9 mouse cellular contexts compared by ENCODE assay signal in the genomic region with DNA sequence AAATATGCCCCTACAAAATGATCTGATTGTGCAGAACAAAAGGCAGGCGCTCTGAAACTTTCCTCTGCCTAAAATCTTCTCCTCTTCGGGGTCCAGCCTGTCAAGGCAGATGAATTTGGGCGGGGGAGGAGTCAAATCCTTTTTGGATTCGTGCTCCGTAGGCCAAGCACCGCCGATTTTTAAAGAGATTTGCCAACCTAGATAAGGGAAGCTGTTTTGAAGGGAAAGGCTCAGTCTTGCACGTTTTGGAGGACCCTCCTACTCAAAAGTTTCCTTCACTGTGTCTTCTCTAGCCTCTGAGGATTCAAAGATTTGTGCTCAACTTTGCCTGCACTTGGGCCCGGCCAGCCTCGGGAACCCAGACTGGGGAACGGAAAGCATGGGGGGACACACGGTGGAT. TPM values are rescaled to one million over a fixed set of nuclear protein-coding genes. Genes with fewer than 3 reads are reported as not detected.
DNase-seq lines count a peak whose midpoint lies in the region; ATAC-seq and TF ChIP-seq lines count a peak whose summit lies in the region.
"Had no signal": no experiment of that assay in that cellular context is flagged by ENCODE, and none has a peak within 500 bp of the region (broad histone marks: within the 10 kb centered on the region; RNA-seq: fewer than 3 reads in every experiment).

No protein-coding gene starts in this region.

- DNase-seq in liver, embryonic 14.5 days (ENCODE audit: low read depth in 3 of 3, low spot score in 3 of 3): no peak
- no peak for DNase-seq in left cerebral cortex, adult 11 months (ENCODE audit: low spot score)
- no peak for DNase-seq in adrenal gland, postnatal 36 days
- DNase-seq in left cerebral cortex, postnatal 10 days (ENCODE audit: extremely low spot score in 1 of 2, low spot score in 2 of 2): no peak
- DNase-seq: cerebellum, adult 9-10 months had no signal

- no peak overlapping the region for H3K9ac ChIP-seq in forebrain, embryonic 16.5 days (replicated peaks; ENCODE audit: low read depth, low read length)
- H3K9ac ChIP-seq in liver, embryonic 14.5 days (replicated peaks): no peak overlapping the region; the same call in 1 of the 2 replicates

- H3K27ac ChIP-seq in forebrain, embryonic 16.5 days (ENCODE audit: low read length): no peak overlapping the region
- no peak overlapping the region for H3K27ac ChIP-seq in liver, embryonic 14.5 days

- TF ChIP-seq CTCF in E14TG2a.4 (conservative IDR thresholded peaks at IDR 0.05; ENCODE audit: low read length): no peak
- no peak for TF ChIP-seq CTCF in liver, embryonic 14.5 days (IDR thresholded peaks at IDR 0.05; ENCODE audit: low read depth)

- intact Hi-C loops in left cerebral cortex, postnatal 10 days (cut with DNase I): loop anchor here (10.0 kb wide), 1 partner anchor 158 kb away; no protein-coding TSS in a partner anchor

- ATAC-seq in erythroblast, adult 5-6 weeks (replicated peaks; ENCODE audit: low FRiP score, poor library complexity, severe bottlenecking): no peak
- no peak for ATAC-seq in forebrain, embryonic 16.5 days
- ATAC-seq in liver, embryonic 14.5 days (ENCODE audit: insufficient read depth): no peak

- peak overlapping the region; percentile 55 for H3K4me2 ChIP-seq in forebrain, embryonic 16.5 days (ENCODE audit: low read length)
- peak overlapping the region; percentile 15; the same call in 1 of the 2 replicates for H3K4me2 ChIP-seq in liver, embryonic 14.5 days (ENCODE audit: low read depth)

- peaks cover 4% of the 10 kb centered on the region for H3K4me1 ChIP-seq in erythroblast, embryonic 14.5 days (ENCODE audit: control insufficient read depth)
- H3K4me1 ChIP-seq in E14TG2a.4 (replicated peaks; ENCODE audit: low read depth, low read length): peaks cover 17% of the 10 kb centered on the region
- H3K4me1 ChIP-seq in forebrain, embryonic 16.5 days (replicated peaks; ENCODE audit: control insufficient read depth, insufficient read depth, low read length): peaks cover 16% of the 10 kb centered on the region
- H3K4me1 ChIP-seq in liver, embryonic 14.5 days (replicated peaks; ENCODE audit: control insufficient read depth in 2 of 2, insufficient read depth in 2 of 2, low read length in 1 of 2): no peaks in the 10 kb centered on the region

- H3K4me3 ChIP-seq in erythroblast, embryonic 14.5 days (replicated peaks): peak overlapping the region; percentile 49
- H3K4me3 ChIP-seq in E14TG2a.4 (replicated peaks; ENCODE audit: low read length): peak overlapping the region; percentile 81
- H3K4me3 ChIP-seq in forebrain, embryonic 16.5 days (replicated peaks; ENCODE audit: low read length): peak overlapping the region; percentile 42
- H3K4me3 ChIP-seq in liver, embryonic 14.5 days (ENCODE audit: insufficient read depth in 1 of 2, low read depth in 2 of 2, low read length in 2 of 2): peak overlapping the region; percentile 44 to 65

- peaks cover 33% of the 10 kb centered on the region for H3K27me3 ChIP-seq in erythroblast, embryonic 14.5 days (ENCODE audit: control insufficient read depth)
- H3K27me3 ChIP-seq in E14TG2a.4 (ENCODE audit: insufficient read depth, low read length): no peaks in the 10 kb centered on the region
- H3K27me3 ChIP-seq in forebrain, embryonic 16.5 days (replicated peaks; ENCODE audit: control insufficient read depth, insufficient read depth, low read length): 0 out of 2 replicates have a peak, but pooled peaks cover 5% of the 10 kb centered on the region
- H3K27me3 ChIP-seq in liver, embryonic 14.5 days (ENCODE audit: control insufficient read depth, insufficient read depth, low read length): peaks cover 16% of the 10 kb centered on the region

- no peak for TF ChIP-seq EP300 in liver, embryonic 14.5 days (IDR thresholded peaks at IDR 0.05; ENCODE audit: low read depth)

- WGBS in forebrain, embryonic 16.5 days: 25% methylated on average over 12 of the region's 12 CpGs
- 9% methylated on average over 12 of the region's 12 CpGs for WGBS in liver, embryonic 14.5 days (ENCODE audit: insufficient replicate concordance)

- no peaks in the 10 kb centered on the region for H3K36me3 ChIP-seq in erythroblast, embryonic 14.5 days (ENCODE audit: control insufficient read depth)
- no peaks in the 10 kb centered on the region for H3K36me3 ChIP-seq in E14TG2a.4 (ENCODE audit: insufficient read depth, low read length)
- no peaks in the 10 kb centered on the region for H3K36me3 ChIP-seq in forebrain, embryonic 16.5 days (ENCODE audit: control insufficient read depth, insufficient read depth)
- no peaks in the 10 kb centered on the region for H3K36me3 ChIP-seq in liver, embryonic 14.5 days (replicated peaks; ENCODE audit: control insufficient read depth, insufficient read depth, low read depth)

- peaks cover 12% of the 10 kb centered on the region for H3K9me3 ChIP-seq in erythroblast, embryonic 14.5 days (ENCODE audit: control insufficient read depth, low read length)
- H3K9me3 ChIP-seq in E14TG2a.4 (ENCODE audit: low read length): no peaks in the 10 kb centered on the region
- H3K9me3 ChIP-seq in forebrain, embryonic 16.5 days (ENCODE audit: control insufficient read depth, low read length): no peaks in the 10 kb centered on the region
- no peaks in the 10 kb centered on the region for H3K9me3 ChIP-seq in liver, embryonic 14.5 days (ENCODE audit: control insufficient read depth, low read length)

RNA-seq across cellular contexts. Expression of a gene that starts 0.9 kb away (rescaled TPM):
- polyA plus RNA-seq in erythroblast, embryonic 14.5 days (2012): 0.07 and 0.08 TPM in 2 replicates
- not detected in 2 replicates for total RNA-seq in erythroblast, adult 5-6 weeks (2015; ENCODE audit: low replicate concordance)
- total RNA-seq in erythroblast, adult 5-6 weeks (2017; ENCODE audit: low replicate concordance): not detected in 2 replicates
- polyA plus RNA-seq in forebrain, embryonic 16.5 days (2015; fragmentation: Nextera tagmentation; extraction: Ambion mirVana): 35.8 and 48.2 TPM in 2 replicates
- polyA plus RNA-seq in liver, embryonic 14.5 days (2012; rRNA removed): 135 and 181 TPM in 2 replicates
- polyA plus RNA-seq in liver, embryonic 14.5 days (2014; fragmentation: Nextera tagmentation; extraction: Ambion mirVana): 240 and 249 TPM in 2 replicates
- 10 to 100 TPM; 50.2 to 64.1 TPM for total RNA-seq in adrenal gland, postnatal 36 days (2021)
- 10 to 100 TPM; 13.2 to 14.9 TPM for total RNA-seq in left cerebral cortex, postnatal 10 days (2021)

Comparison
In these comparisons a context has a peak if more than half of its experiments do, and no peak if none do; other contexts are left out.
1. RNA of a gene that starts 0.9 kb away (total RNA-seq): 50.2 to 64.1 TPM in adrenal gland, postnatal 36 days and 13.2 to 14.9 TPM in left cerebral cortex, postnatal 10 days; not detected in erythroblast, adult 5-6 weeks; every median in the first group is over 10 times any median in the second.
2. Peak in every context shown above with its lines, with median percentiles within 50 percentile points of each other: H3K4me3 ChIP-seq.